Mouse (Mus musculus) thymus, adult 2 months (tissue): ENCODE data around the gene Ankrd11. TPM values are rescaled to one million over a fixed set of nuclear protein-coding genes. Genes with fewer than 3 reads are reported as not detected.

Experiments
- DNase-seq: peaks from one replicate; pipeline ENCODE4 v3.0.0; 2021
- H3K27ac ChIP-seq: fragments of 200-500 bp; 2 replicates; pipeline ENCODE4 v1.5.1; 2012; ENCODE audit warnings: low read length, control low read depth; ENCODE audit not compliant: control insufficient read depth, insufficient read depth
- H3K27me3 ChIP-seq: fragments of 200-500 bp; 2 replicates; pipeline ENCODE4 v1.6.1; 2012; ENCODE audit warnings: mild to moderate bottlenecking, low read length, moderate library complexity, mixed read lengths; ENCODE audit not compliant: control insufficient read depth, insufficient read depth
- H3K36me3 ChIP-seq: fragments of 200-500 bp; 2 replicates; pipeline ENCODE4 v1.6.1; 2012; ENCODE audit warnings: mild to moderate bottlenecking, low read length, moderate library complexity; ENCODE audit not compliant: control insufficient read depth, insufficient read depth
- H3K4me1 ChIP-seq: fragments of 200-500 bp; replicated peaks from 2 replicates; pipeline ENCODE4 v1.6.1; 2012; ENCODE audit warnings: low read length; ENCODE audit not compliant: control insufficient read depth, insufficient read depth
- H3K4me3 ChIP-seq: fragments of 200-500 bp; 2 replicates; pipeline ENCODE4 v1.5.1; 2012; ENCODE audit warnings: mild to moderate bottlenecking, low read length, control low read depth, moderate library complexity; ENCODE audit not compliant: control insufficient read depth, insufficient read depth
- CTCF ChIP-seq: fragments of 200-500 bp; IDR thresholded peaks from 2 replicates; pipeline ENCODE4 v1.5.1; 2012; ENCODE audit warnings: mild to moderate bottlenecking, control low read depth, low read length, moderate library complexity, borderline replicate concordance; ENCODE audit not compliant: control insufficient read depth, poor library complexity, insufficient read depth; ENCODE audit errors: extremely low read depth
- POLR2A ChIP-seq: fragments of 200-500 bp; IDR thresholded peaks from 2 replicates; pipeline ENCODE4 v1.6.1; 2012; ENCODE audit warnings: mild to moderate bottlenecking, low read length, control low read depth, moderate library complexity; ENCODE audit not compliant: control insufficient read depth, poor library complexity, insufficient read depth; ENCODE audit errors: extremely low read depth
- WGBS: fragments of 180-500 bp; shearing (Covaris S2); methylation state at CpG from one replicate; pipeline ENCODE4 v1.1.7; 2018; 5-methylcytosine and 5-hydroxymethylcytosine counted together
- polyA plus RNA-seq: library from polyadenylated mRNA; depleted of rRNA; stranded (reverse); fragments of >200 nt; gene quantifications from 2 replicates; pipeline ENCODE4 v1.2.3, GENCODE M21; 2012

Gene Ankrd11
- polyA plus RNA-seq, 1 experiment, result 118 TPM

GRCm38 (mm10) chr8:122871663-122872062 is 170.4 kb downstream of the Ankrd11 start:
- no peak for TF ChIP-seq CTCF
- TF ChIP-seq POLR2A, result no peak
- no peak overlapping the region for H3K27ac ChIP-seq
- no peaks in the 10 kb centered on the region for H3K27me3 ChIP-seq
- H3K36me3 ChIP-seq, result no peaks in the 10 kb centered on the region
- peaks cover 17% of the 10 kb centered on the region for H3K4me1 ChIP-seq
- WGBS, result 79% methylated on average over 9 of the region's 9 CpGs
- no peak for DNase-seq
- no peak overlapping the region for H3K4me3 ChIP-seq

DNA sequence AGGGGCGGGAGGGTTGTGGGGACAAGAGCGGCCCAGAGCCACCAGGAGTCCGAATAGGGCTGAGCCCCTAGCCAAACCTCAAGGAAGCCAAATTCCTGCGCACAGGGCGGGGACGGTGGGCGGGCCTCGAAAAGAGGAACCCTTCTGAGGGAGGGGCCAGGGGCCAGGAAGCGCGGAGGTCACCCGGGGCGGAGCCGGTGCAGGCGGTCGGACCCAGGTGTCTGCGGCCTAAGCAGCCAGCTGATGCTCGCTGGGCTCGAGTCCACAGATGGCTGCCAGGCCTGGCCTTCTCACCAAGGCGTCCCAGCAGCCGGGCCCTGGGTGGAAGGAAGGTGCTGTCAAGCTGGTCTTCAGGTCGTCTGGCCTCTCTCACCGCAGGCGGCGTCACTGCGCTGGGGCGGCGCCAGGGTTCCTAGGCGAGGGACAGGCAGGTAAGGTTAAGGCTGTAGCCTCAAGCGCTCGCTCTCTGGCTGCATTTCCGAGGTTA is 171.7 kb downstream of the Ankrd11 start:
- DNase-seq, result peak; percentile 86
- TF ChIP-seq CTCF, result 0 out of 2 replicates have a peak, but pooled peaks have one; percentile 30
- TF ChIP-seq POLR2A, result 0 out of 2 replicates have a peak, but pooled peaks have one; percentile 27
- Histone ChIP-seq H3K36me3 (no peaks in the 10 kb centered on the region), H3K27me3 (no peaks in the 10 kb centered on the region), H3K4me1 (peaks cover 17% of the 10 kb centered on the region), H3K4me3 (peak overlapping the region; percentile 53), H3K27ac (no peak overlapping the region)
- 2% methylated on average over 31 of the region's 31 CpGs for WGBS

- Histone ChIP-seq H3K27ac (no peak overlapping the region), H3K4me1 (peaks cover 22% of the 10 kb centered on the region), H3K27me3 (no peaks in the 10 kb centered on the region), H3K4me3 (no peak overlapping the region), H3K36me3 (no peaks in the 10 kb centered on the region)
- DNase-seq, result no peak
- no peak for TF ChIP-seq POLR2A
- TF ChIP-seq CTCF, result no peak
- WGBS, result 88% methylated on average over 6 of the region's 6 CpGs
Observed at GRCm38 (mm10) chr8:122867982-122868381, 174.1 kb downstream of the Ankrd11 start.

DNA sequence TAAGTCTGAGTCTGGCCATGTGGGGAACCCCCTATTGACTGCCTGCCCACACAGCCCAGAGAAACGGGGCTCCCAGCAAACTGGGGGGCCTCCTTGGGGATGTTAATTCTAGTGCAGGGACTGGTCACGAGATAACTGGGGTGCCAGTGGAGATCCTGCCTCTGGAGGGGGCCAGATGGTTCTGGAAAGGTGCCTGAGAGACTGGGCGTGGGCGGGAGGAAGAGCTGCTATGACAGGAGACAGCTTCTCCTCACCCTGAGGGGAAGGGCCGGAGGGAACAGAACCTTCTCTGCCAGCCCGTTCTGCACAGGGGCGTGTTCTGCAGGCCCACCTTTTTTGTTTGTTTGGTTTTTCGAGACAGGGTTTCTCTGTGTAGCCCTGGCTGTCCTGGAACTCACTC is 175.8 kb downstream of the Ankrd11 start:
- Histone ChIP-seq H3K27ac (no peak overlapping the region), H3K27me3 (no peaks in the 10 kb centered on the region), H3K4me3 (no peak overlapping the region), H3K4me1 (peaks cover 16% of the 10 kb centered on the region), H3K36me3 (no peaks in the 10 kb centered on the region)
- DNase-seq, result no peak
- TF ChIP-seq CTCF, result no peak
- TF ChIP-seq POLR2A, result no peak
- 78% methylated on average over 8 of the region's 8 CpGs for WGBS

- TF ChIP-seq POLR2A (no peak), CTCF (no peak)
- Histone ChIP-seq H3K4me1 (peaks cover 12% of the 10 kb centered on the region), H3K4me3 (peak overlapping the region; percentile 20), H3K27me3 (no peaks in the 10 kb centered on the region), H3K27ac (no peak overlapping the region), H3K36me3 (no peaks in the 10 kb centered on the region)
- WGBS, result 56% methylated on average over 10 of the region's 10 CpGs
- peak; percentile 48 for DNase-seq
Observed at GRCm38 (mm10) chr8:122865441-122865840, 176.6 kb downstream of the Ankrd11 start.

- Histone ChIP-seq H3K4me1 (peaks cover 6% of the 10 kb centered on the region), H3K27me3 (no peaks in the 10 kb centered on the region), H3K36me3 (no peaks in the 10 kb centered on the region), H3K4me3 (peak overlapping the region; percentile 20), H3K27ac (no peak overlapping the region)
- TF ChIP-seq CTCF, result no peak
- no peak for TF ChIP-seq POLR2A
- no peak for DNase-seq
- 59% methylated on average over 26 of the region's 26 CpGs for WGBS
Observed at GRCm38 (mm10) chr8:122864719-122865129, 177.4 kb downstream of the Ankrd11 start.

GRCm38 (mm10) chr8:122859843-122860242 is 182.2 kb downstream of the Ankrd11 start:
- no peaks in the 10 kb centered on the region for H3K36me3 ChIP-seq
- DNase-seq, result no peak
- TF ChIP-seq POLR2A (no peak), CTCF (no peak)
- H3K4me3 ChIP-seq, result no peak overlapping the region
- H3K4me1 ChIP-seq, result peaks cover 3% of the 10 kb centered on the region; the same call in 1 of the 2 replicates
- H3K27me3 ChIP-seq, result no peaks in the 10 kb centered on the region
- 87% methylated on average over 13 of the region's 13 CpGs for WGBS
- no peak overlapping the region for H3K27ac ChIP-seq
